Mouse (Mus musculus) liver, embryonic 11.5 days (tissue): ENCODE measurements at regions not wholly inside any gene's neighbourhood (a gene's known extent, or its start where the extent isn't known, plus 50 kb on each side); places are given as distances from the start of the nearest gene placed in this dataset.

ENCODE experiments used
- ATAC-seq: fragments of 200-750 bp; cut with Nextera tagmentation; replicated peaks from 2 replicates; pipeline ENCODE4 v1.8.0; 2017; ENCODE audit warnings: moderate number of reproducible peaks, mild to moderate bottlenecking, moderate TSS enrichment, moderate library complexity; ENCODE audit not compliant: low FRiP score
- DNase-seq: peaks from one replicate; pipeline ENCODE4 v3.0.0-alpha.2; 2017; ENCODE audit warnings: low spot score
- H3K27ac ChIP-seq: fragments of 300-500 bp; sonication (generic); 2 replicates; pipeline ENCODE4 v1.5.1; 2014; ENCODE audit warnings: mild to moderate bottlenecking, low read depth, low read length, control low read depth
- H3K27me3 ChIP-seq: fragments of 300-500 bp; sonication (generic); replicated peaks from 2 replicates; pipeline ENCODE4 v1.6.1; 2014; ENCODE audit warnings: low read length, mixed read lengths; ENCODE audit not compliant: control insufficient read depth, insufficient read depth
- H3K36me3 ChIP-seq: fragments of 300-500 bp; sonication (generic); 2 replicates; pipeline ENCODE4 v1.6.1; 2014; ENCODE audit warnings: mild to moderate bottlenecking, low read length, moderate library complexity, mixed read lengths; ENCODE audit not compliant: control insufficient read depth, insufficient read depth
- H3K4me1 ChIP-seq: fragments of 300-500 bp; sonication (generic); replicated peaks from 2 replicates; pipeline ENCODE4 v1.6.1; 2014; ENCODE audit warnings: low read length, mixed read lengths; ENCODE audit not compliant: control insufficient read depth, insufficient read depth
- H3K4me2 ChIP-seq: fragments of 300-500 bp; sonication (generic); 2 replicates; pipeline ENCODE4 v1.6.1; 2014; ENCODE audit warnings: mild to moderate bottlenecking, control low read depth, moderate library complexity
- H3K4me3 ChIP-seq: fragments of 300-500 bp; sonication (generic); 2 replicates; pipeline ENCODE4 v1.5.1; 2014; ENCODE audit warnings: low read depth, low read length, control low read depth
- H3K9ac ChIP-seq: fragments of 300-500 bp; sonication (generic); 2 replicates; pipeline ENCODE4 v1.6.1; 2014; ENCODE audit warnings: low read depth, low read length, control low read depth
- H3K9me3 ChIP-seq: fragments of 300-500 bp; sonication (generic); 2 replicates; pipeline ENCODE4 v1.6.1; 2016; ENCODE audit warnings: low read length, inconsistent platforms, mixed read lengths; ENCODE audit not compliant: control insufficient read depth
- WGBS: fragments of 180-500 bp; shearing (Covaris S2); extraction: QIAGEN DNeasy Blood & Tissue Kit; methylation state at CpG from one replicate; pipeline ENCODE4 v1.1.7; 2014; 5-methylcytosine and 5-hydroxymethylcytosine counted together

DNA sequence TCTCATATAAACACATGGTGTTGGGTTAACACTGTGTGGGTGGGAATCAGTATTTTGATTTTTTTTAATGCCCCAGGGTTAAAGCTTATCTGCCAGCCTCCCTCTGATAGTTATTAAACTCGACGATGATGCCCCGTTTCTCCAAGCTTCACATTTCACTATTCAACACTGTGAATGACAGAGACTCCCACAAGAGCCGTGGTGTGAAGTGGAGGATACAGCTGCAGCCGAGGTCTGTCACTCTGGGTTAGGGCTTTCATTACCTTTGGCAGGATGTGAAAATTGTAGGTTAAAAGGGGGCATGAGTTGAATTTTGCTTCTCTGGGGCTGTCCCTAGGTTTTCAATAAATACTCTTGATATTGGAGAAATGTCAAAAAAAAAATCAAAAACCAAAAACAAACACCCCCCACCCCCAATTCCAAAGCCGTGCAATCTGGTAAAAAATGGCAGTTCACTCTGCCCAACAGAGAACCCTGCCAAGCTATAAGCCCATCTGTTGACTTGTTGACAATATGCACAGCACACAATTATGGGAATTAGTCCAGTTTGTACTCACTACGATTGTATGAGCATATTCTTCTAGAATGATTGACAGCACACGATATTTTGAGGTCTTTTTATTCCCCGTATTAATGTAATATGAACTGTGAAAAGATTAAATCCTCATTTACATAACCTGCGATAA lies 269.7 kb downstream of the Stim2 start:
- Histone ChIP-seq H3K4me2 (no peak overlapping the region), H3K27me3 (no peaks in the 10 kb centered on the region), H3K4me3 (no peak overlapping the region), H3K9ac (no peak overlapping the region), H3K36me3 (no peaks in the 10 kb centered on the region), H3K27ac (no peak overlapping the region), H3K4me1 (no peaks in the 10 kb centered on the region), H3K9me3 (no peaks in the 10 kb centered on the region)
- no peak for DNase-seq
- WGBS = 63% methylated on average over 10 of the region's 10 CpGs
- ATAC-seq = no peak

DNA sequence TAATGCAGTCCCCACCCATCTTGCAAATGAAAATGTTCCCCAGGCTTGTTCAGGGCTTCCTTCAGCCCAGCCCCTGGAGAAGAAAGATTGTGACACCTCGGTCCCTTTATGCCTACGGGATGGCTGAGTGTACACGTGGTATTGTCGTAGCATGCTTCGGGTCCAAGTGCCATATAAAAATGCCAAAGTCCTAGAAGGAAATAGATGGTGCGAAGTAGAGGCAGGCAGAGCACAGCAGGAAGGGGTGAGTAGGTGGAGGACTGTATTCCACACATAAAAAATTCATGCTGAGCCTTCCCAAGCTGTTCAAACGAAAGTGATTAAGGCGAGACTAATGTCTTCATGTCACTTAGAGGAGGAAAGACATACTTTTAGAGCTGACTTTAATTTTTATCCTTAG lies 281.1 kb downstream of the Stim2 start:
- no peak overlapping the region for H3K9ac ChIP-seq
- ATAC-seq (no peak), DNase-seq (no peak)
- H3K4me2 ChIP-seq = no peak overlapping the region
- H3K36me3 ChIP-seq = no peaks in the 10 kb centered on the region
- H3K4me3 ChIP-seq = no peak overlapping the region
- 74% methylated on average over 8 of the region's 8 CpGs for WGBS
- H3K9me3 ChIP-seq = no peaks in the 10 kb centered on the region
- H3K27me3 ChIP-seq = no peaks in the 10 kb centered on the region
- no peaks in the 10 kb centered on the region for H3K4me1 ChIP-seq
- H3K27ac ChIP-seq = no peak overlapping the region

DNA sequence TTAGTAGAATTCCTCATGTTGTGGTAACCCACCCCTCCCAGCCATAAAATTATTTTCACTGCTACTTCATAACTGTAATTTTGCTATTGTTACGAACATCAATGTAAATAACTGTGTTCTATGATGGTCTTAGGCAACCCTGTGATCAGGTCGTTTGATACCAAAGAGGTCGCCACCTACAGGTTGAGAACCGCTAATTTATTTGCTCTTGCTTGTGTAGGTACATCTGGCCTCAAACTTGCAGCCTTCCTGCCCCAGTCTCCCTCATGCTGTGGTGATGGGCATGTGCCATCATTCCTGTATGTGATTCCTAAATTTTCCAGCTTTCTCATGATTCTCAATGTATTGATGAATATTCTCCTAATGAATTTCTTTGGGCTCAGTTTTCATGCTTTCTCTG lies 282.4 kb downstream of the Stim2 start:
- no peaks in the 10 kb centered on the region for H3K36me3 ChIP-seq
- DNase-seq = no peak
- no peak overlapping the region for H3K27ac ChIP-seq
- H3K4me2 ChIP-seq = no peak overlapping the region
- 38% methylated on average over 4 of the region's 4 CpGs for WGBS
- no peak for ATAC-seq
- H3K4me1 ChIP-seq = no peaks in the 10 kb centered on the region
- no peaks in the 10 kb centered on the region for H3K27me3 ChIP-seq
- no peak overlapping the region for H3K4me3 ChIP-seq
- no peak overlapping the region for H3K9ac ChIP-seq
- no peaks in the 10 kb centered on the region for H3K9me3 ChIP-seq

DNA sequence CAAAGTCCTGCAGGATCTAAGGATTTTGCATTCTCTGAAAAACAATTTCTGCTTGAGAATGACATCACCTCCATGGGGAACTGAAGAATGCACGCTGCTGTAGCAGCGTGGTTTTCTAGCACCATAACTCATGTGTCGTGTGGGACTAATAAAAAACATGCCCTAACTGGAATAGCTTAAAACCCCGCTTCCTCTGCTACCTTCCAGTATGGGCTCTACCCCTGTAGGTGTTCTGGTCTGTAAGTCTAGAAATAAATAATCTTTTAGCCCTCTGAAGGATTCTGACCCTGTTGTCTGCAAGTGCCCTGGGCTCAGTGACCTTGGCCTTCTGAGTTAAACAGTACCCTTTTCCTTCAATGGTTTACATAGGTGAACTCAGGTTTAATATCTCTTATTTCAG lies 282.8 kb downstream of the Stim2 start:
- ATAC-seq = no peak
- H3K9me3 ChIP-seq = no peaks in the 10 kb centered on the region
- no peaks in the 10 kb centered on the region for H3K36me3 ChIP-seq
- no peak overlapping the region for H3K4me3 ChIP-seq
- H3K4me1 ChIP-seq = no peaks in the 10 kb centered on the region
- no peak overlapping the region for H3K4me2 ChIP-seq
- WGBS = 56% methylated on average over 4 of the region's 4 CpGs
- H3K9ac ChIP-seq = no peak overlapping the region
- DNase-seq = no peak
- no peaks in the 10 kb centered on the region for H3K27me3 ChIP-seq
- no peak overlapping the region for H3K27ac ChIP-seq

DNA sequence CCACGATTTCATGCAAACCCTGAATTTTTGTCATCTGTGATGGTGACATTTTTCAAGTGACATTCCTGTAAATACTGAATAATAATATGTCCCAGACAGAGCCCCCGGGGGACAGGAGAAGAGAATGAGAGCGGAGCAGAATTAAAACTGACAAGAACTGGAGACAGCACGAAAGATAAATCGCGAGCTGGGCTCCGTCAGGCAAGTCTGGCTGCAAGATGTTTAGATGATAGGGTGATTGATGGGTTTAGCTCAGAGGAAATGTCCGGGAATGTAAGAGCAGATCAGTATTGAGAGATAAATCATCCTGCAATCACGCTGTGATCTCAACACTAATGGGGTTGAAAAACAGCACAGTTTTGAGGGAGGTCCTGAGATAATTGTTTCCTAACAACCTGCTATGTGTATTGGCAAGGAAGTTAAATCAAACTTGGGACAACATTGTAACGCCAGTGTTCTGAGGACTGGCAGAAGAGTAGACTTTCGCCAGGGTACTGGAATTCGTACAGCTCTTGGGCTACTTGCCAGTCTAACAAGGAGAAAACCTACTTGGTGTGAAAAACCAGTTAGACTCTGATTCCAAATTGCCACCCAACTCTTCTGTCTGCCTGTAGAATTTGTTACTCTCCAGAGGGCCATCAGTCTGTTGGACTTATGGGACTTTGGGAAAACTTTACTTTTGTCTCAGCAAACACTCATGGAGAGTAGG lies 292.2 kb downstream of the Stim2 start:
- ATAC-seq (no peak), DNase-seq (no peak)
- 51% methylated on average over 12 of the region's 12 CpGs for WGBS
- Histone ChIP-seq H3K4me1 (no peaks in the 10 kb centered on the region), H3K27ac (no peak overlapping the region), H3K36me3 (no peaks in the 10 kb centered on the region), H3K9ac (no peak overlapping the region), H3K9me3 (no peaks in the 10 kb centered on the region), H3K4me3 (no peak overlapping the region), H3K27me3 (no peaks in the 10 kb centered on the region), H3K4me2 (no peak overlapping the region)

DNA sequence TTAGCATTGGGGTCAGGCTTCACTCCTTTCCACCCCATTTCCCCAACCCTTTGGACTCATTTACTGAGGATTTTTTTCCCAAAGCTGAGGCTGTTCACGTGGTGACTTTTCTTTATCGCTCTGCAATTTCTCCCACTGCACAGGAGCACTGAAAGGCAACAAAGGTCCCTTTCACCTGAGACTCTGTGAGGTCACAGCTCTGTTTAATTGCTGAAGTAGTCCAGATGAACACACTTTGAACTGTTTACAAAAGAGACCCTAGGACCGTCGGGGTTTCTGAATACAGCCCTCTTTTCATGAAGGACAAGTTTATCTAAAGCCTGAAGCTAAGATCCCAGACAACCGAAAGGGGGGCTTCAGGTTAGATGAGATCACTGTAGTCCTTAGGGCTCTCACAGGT lies 293.6 kb downstream of the Stim2 start:
- WGBS = 55% methylated on average over 5 of the region's 5 CpGs
- no peaks in the 10 kb centered on the region for H3K4me1 ChIP-seq
- no peak overlapping the region for H3K4me3 ChIP-seq
- no peaks in the 10 kb centered on the region for H3K27me3 ChIP-seq
- no peaks in the 10 kb centered on the region for H3K9me3 ChIP-seq
- no peak overlapping the region for H3K9ac ChIP-seq
- no peak overlapping the region for H3K4me2 ChIP-seq
- ATAC-seq (no peak), DNase-seq (no peak)
- no peak overlapping the region for H3K27ac ChIP-seq
- no peaks in the 10 kb centered on the region for H3K36me3 ChIP-seq

DNA sequence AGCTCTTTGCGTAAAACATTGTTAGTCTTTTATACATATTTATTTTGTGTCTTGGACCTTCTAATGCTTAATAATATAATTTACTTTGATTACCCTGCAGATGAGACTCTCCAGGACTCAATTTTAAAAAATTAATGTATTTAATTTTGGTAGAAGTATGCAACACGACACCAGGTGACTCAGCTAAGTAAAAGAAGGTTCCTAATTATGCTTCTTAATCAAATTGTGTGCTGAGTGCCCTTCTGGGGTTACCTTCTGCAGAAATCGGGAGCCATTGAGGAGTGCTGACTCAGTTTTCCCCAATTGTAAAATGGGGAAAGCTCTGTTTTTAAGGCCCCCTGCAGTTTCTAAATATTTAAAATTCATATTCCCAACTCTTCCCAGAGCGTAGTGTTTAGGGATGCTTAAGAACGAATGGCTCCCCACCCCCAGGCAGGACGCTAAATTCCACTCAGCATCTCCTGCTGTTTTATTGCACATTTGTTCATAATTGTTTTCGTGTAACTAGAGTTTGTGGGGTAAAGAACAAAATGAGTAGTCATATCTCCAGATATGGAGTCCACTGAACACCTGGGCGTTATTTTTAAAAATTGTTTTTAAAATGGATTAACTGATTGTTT lies 315.5 kb downstream of the Stim2 start:
- 79% methylated on average over 8 of the region's 8 CpGs for WGBS
- ATAC-seq = no peak

DNA sequence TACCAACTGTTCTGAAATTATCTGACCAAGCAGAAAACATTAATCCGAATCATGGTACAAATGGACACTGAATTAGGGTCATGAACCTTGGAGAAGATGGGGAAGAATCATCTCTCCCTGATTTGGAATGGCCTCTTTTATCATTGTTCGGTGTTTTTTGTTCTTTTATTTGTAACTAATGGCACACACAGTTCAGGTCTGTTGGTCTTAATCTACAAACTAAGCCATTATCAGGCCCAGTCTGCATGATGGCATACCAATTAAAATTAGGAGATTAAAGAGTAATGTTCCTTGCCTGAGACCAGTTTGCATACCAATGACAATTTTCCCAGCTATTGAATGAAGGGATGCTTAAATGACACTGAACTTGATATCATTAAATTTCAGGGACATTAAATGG lies 332.1 kb downstream of the Stim2 start:
- Histone ChIP-seq H3K9me3 (no peaks in the 10 kb centered on the region), H3K36me3 (no peaks in the 10 kb centered on the region), H3K9ac (no peak overlapping the region), H3K4me1 (no peaks in the 10 kb centered on the region), H3K4me3 (no peak overlapping the region), H3K27me3 (no peaks in the 10 kb centered on the region), H3K27ac (no peak overlapping the region), H3K4me2 (no peak overlapping the region)
- WGBS = 81% methylated on average over 2 of the region's 2 CpGs
- DNase-seq = no peak
- ATAC-seq = no peak

More for the DNA sequence above, 315.5 kb downstream of the Stim2 start:
- Histone ChIP-seq H3K27me3 (no peaks in the 10 kb centered on the region), H3K4me1 (no peaks in the 10 kb centered on the region), H3K27ac (no peak overlapping the region), H3K9me3 (no peaks in the 10 kb centered on the region), H3K9ac (no peak overlapping the region), H3K4me2 (no peak overlapping the region), H3K36me3 (no peaks in the 10 kb centered on the region), H3K4me3 (no peak overlapping the region)
- DNase-seq = no peak

DNA sequence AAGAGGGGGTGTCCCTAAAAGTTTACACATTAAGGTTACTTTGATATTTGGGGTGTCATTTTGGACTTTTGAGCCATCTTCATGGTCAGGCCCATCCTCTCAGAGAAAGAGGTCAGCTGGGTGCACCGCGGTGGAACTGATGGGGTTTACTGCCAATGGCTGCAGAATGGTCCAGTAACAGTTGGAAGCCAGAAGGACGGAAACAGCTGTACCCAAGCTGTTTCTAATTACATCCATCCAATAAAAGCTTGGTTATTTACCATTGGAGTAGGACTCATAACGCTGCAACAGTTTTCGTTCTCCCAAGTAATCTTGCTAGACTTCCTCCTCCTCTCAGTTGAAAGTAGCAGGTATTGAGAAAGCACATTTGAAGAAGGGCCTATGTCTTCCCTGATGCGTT lies 344.7 kb downstream of the Stim2 start:
- no peak overlapping the region for H3K27ac ChIP-seq
- H3K9ac ChIP-seq = no peak overlapping the region
- H3K4me3 ChIP-seq = no peak overlapping the region
- H3K27me3 ChIP-seq = no peaks in the 10 kb centered on the region
- no peak overlapping the region for H3K4me2 ChIP-seq
- WGBS = 82% methylated on average over 6 of the region's 6 CpGs
- H3K9me3 ChIP-seq = no peaks in the 10 kb centered on the region
- H3K36me3 ChIP-seq = no peaks in the 10 kb centered on the region
- H3K4me1 ChIP-seq = no peaks in the 10 kb centered on the region
- DNase-seq = no peak
- ATAC-seq = no peak
